Mouse (Mus musculus): ENCODE results near the gene Coasy. TPM values are rescaled to one million over a fixed set of nuclear protein-coding genes. Genes with fewer than 3 reads are reported as not detected.
A peak's percentile ranks its signal among the peaks of the same experiment; 100 is the strongest.
"Not testable (repeated sequence)": the region's sequence is repeated elsewhere in the genome, so short reads cannot be mapped to it uniquely, and the experiment has no call there.

The Coasy gene
- total RNA-seq, 2 experiments from 2014 or later, result 16.8 to 21.4 TPM

- intact Hi-C loops (cut with DNase I); DNase-seq: not testable (repeated sequence)
Observed at GRCm38 (mm10) chr11:101124494-101124893, 42.1 kb downstream of the Coasy start.

DNA sequence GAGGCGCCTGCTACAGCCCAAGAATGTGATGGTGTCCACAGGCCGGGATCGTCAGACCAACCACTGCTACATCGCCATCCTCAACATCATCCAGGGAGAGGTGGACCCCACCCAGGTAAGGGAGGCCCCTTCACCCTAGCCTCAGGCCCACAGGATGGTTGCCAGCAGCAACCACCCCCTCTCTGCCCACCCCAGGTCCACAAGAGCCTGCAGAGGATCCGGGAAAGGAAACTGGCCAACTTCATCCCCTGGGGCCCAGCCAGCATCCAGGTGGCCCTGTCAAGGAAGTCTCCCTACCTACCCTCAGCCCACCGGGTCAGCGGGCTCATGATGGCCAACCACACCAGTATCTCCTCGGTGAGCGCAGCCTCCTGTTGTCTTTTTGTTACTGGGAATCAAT, 42.6 kb downstream of the Coasy start:
- intact Hi-C loops (cut with DNase I); DNase-seq: not testable (repeated sequence)

GRCm38 (mm10) chr11:101127075-101127474, 44.7 kb downstream of the Coasy start:
- DNase-seq, result peak in 1 of 2 experiments; percentile 33
- intact Hi-C loops (cut with DNase I), result no loop called here

DNA sequence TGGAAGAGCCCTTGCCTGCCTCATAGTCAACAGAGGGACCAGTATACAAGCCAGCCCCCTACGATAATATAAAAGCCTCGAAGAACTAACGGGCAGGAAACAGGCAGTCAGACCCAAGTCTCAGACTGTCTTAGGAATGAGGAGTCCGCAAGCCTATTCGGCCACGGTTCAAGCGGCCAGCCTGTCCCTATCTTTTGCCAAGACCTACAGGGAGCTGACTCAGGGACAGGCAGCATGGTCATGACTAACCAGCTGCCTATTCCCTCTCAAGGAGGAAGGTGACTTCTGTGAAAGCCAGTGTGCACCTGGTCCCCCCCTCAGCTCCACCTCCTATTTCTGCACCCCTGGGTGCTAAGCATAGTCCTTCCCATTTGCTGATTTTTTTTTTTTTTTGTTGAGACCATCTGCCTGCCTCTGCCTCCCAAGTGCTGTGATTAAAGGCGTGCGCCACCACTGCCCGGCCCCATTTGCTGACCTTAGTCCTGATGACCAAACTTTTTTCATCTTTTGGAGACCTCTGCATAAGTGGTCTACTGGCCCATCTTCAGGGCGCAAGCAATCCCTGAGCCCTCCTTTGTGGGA, 46.7 kb downstream of the Coasy start:
- intact Hi-C loops (cut with DNase I), result no loop called here
- peak in 1 of 2 experiments; percentile 9 for DNase-seq

GRCm38 (mm10) chr11:101130056-101130756, 47.8 kb downstream of the Coasy start:
- DNase-seq, result peak; percentile 65 to 73
- intact Hi-C loops (cut with DNase I), result no loop called here

DNA sequence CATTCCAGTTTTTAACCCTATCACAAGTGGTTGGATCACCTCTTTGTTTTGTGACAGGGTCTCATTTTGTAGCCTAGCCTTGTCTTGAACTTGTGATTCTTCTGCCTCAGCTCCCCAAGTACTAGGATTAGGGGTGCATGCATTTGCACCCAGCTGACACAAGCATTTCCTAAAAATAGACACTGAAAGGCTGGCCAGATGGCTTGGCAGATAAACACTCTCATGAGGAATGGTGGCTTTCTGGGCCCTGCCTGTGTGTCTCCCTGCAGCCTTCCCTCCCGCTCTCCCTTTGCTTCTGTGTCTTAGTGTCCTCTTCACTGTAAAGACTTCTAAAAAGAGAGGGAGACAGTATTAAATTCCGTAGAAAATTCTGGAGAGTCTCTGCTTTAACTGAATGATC, 48.8 kb downstream of the Coasy start:
- DNase-seq, result no peak
- intact Hi-C loops (cut with DNase I), result no loop called here

DNA sequence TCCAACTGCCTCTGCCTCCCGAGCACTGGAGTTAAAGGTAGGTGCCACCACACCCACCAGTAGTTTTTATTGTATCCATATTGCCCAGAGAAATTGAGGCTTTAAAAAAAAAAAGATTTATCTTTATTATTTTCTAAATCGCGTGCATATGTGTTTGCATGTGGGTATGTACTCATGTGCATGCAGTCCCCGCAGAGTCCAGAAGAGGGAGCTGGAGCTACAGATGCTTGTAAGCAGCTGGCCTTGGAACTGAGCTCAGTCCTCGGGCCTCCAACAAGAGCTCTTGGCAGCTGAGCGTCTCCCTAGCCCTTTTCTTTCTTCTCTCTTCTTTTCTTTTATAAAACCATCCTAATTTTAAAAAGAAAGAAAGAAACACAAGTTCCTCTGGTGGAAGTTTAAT, 49.3 kb downstream of the Coasy start:
- intact Hi-C loops (cut with DNase I), result no loop called here
- DNase-seq, result peak in 1 of 2 experiments; percentile 49

DNA sequence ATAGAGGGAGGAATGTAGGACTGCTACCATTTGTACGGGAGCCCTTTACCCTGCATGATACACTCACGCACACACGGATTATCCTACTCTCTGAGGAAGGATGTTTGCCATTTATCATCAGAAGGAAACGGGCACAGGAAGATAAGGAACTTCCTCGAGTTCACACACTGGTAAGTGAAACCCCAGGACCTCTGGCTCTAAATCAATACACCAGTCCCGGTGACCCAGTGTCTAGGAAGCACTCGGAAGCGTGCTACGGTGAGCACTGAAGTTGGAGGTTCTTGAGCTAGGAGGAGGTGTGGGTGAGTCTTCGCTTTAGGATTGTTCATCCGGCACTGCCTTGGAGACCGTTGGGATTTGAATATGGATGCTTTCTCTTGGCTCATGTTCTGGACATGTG, 50.7 kb downstream of the Coasy start:
- intact Hi-C loops (cut with DNase I), result no loop called here
- DNase-seq, result no peak

- DNase-seq, result peak in 1 of 2 experiments; percentile 32
- intact Hi-C loops (cut with DNase I), result no loop called here
Observed at GRCm38 (mm10) chr11:101134217-101134865, 52.0 kb downstream of the Coasy start.

Other genes with a start within 250 kb of the Coasy start
- 10 to 100 TPM; 62.4 to 66.5 TPM for gene Stat5b, start 231.8 kb upstream of the Coasy start, total RNA-seq (2021)
- gene Stat5a, start 223.2 kb upstream of the Coasy start, total RNA-seq (2021), result 10 to 100 TPM; 28.1 to 28.7 TPM
- 100 to 1,000 TPM; 103 to 107 TPM for gene Stat3, start 143.0 kb upstream of the Coasy start, total RNA-seq (2021)
- 100 to 1,000 TPM; 336 to 338 TPM for gene Cavin1, start 111.7 kb upstream of the Coasy start, total RNA-seq (2021)
- 10 to 100 TPM; 89.3 to 90.2 TPM for gene Atp6v0a1, start 73.1 kb upstream of the Coasy start, total RNA-seq (2021)
- 10 to 100 TPM in 1 of 2 experiments, 1 to 10 TPM in 1; 7.2 to 10.1 TPM for gene Naglu, start 12.6 kb upstream of the Coasy start, total RNA-seq (2021)
- gene Hsd17b1, start 4.2 kb upstream of the Coasy start, total RNA-seq (2021), result under 1 TPM; 0.32 to 0.41 TPM
- 10 to 100 TPM; 17.4 to 17.6 TPM for gene Mlx, start 4.7 kb downstream of the Coasy start, total RNA-seq (2021)
- 1 to 10 TPM; 2.0 to 2.2 TPM for gene Psmc3ip, start 12.9 kb downstream of the Coasy start, total RNA-seq (2021)
- 10 to 100 TPM; 37.7 to 40.0 TPM for gene Retreg3, start 37.3 kb downstream of the Coasy start, total RNA-seq (2021)
- gene Tubg1, start 37.4 kb downstream of the Coasy start, total RNA-seq (2021), result 10 to 100 TPM; 20.9 to 25.8 TPM
- 1 to 10 TPM; 2.2 to 2.9 TPM for gene Tubg2, start 73.3 kb downstream of the Coasy start, total RNA-seq (2021)
- gene Cntnap1, start 88.0 kb downstream of the Coasy start, total RNA-seq (2021), result 1 to 10 TPM; 1.4 to 2.1 TPM
- 10 to 100 TPM; 26.6 to 26.9 TPM for gene Plekhh3, start 88.8 kb downstream of the Coasy start, total RNA-seq (2021)
- gene Ccr10, start 92.9 kb downstream of the Coasy start, total RNA-seq (2021), result not detected
- gene Ezh1, start 143.9 kb downstream of the Coasy start, total RNA-seq (2021), result 10 to 100 TPM; 24.0 to 27.5 TPM
- gene Ramp2, start 163.5 kb downstream of the Coasy start, total RNA-seq (2021), result 100 to 1,000 TPM; 149 to 167 TPM
- 10 to 100 TPM; 76.4 to 81.0 TPM for gene Vps25, start 171.1 kb downstream of the Coasy start, total RNA-seq (2021)
- 10 to 100 TPM in 1 of 2 experiments, 1 to 10 TPM in 1; 7.0 to 11.7 TPM for gene Wnk4, start 178.0 kb downstream of the Coasy start, total RNA-seq (2021)
- under 1 TPM; 0.24 to 0.39 TPM for gene Cntd1, start 196.4 kb downstream of the Coasy start, total RNA-seq (2021)
- gene Coa3, start 196.5 kb downstream of the Coasy start, total RNA-seq (2021), result 10 to 100 TPM; 84.0 to 89.7 TPM
- gene Becn1, start 219.7 kb downstream of the Coasy start, total RNA-seq (2021), result 10 to 100 TPM; 90.0 to 96.3 TPM
- 10 to 100 TPM; 80.9 to 96.0 TPM for gene Psme3, start 233.6 kb downstream of the Coasy start, total RNA-seq (2021)
- gene Aoc2, start 242.5 kb downstream of the Coasy start, total RNA-seq (2021), result 1 to 10 TPM; 3.1 to 3.2 TPM
- 10 to 100 TPM; 36.9 to 42.0 TPM for gene Aoc3, start 248.0 kb downstream of the Coasy start, total RNA-seq (2021)

Measured in heart, postnatal 14 days (tissue).